Mouse (Mus musculus) heart, postnatal 0 days (tissue): ENCODE data around the gene Pou2f3. TPM values are rescaled to one million over a fixed set of nuclear protein-coding genes. Genes with fewer than 3 reads are reported as not detected.

Experiments used
- ATAC-seq: fragments of 200-750 bp; cut with Nextera tagmentation; 2 replicates; pipeline ENCODE4 v1.8.0; 2017; ENCODE audit warnings: low read depth, moderate number of reproducible peaks, moderate library complexity; ENCODE audit not compliant: insufficient read depth
- DNase-seq: peaks from one replicate; pipeline ENCODE4 v3.0.0-alpha.2; 2016; ENCODE audit warnings: low spot score
- H3K27ac ChIP-seq: fragments of 300-500 bp; sonication (generic); 2 replicates; pipeline ENCODE4 v1.5.1; 2014; ENCODE audit warnings: low read depth, mild to moderate bottlenecking
- H3K27me3 ChIP-seq: fragments of 300-500 bp; sonication (generic); 2 replicates; pipeline ENCODE4 v1.6.1; 2014; ENCODE audit warnings: low read length, mixed read lengths; ENCODE audit not compliant: control insufficient read depth, insufficient read depth
- H3K36me3 ChIP-seq: fragments of 300-500 bp; sonication (generic); replicated peaks from 2 replicates; pipeline ENCODE4 v1.6.1; 2014; ENCODE audit warnings: low read length, mixed read lengths; ENCODE audit not compliant: control insufficient read depth, insufficient read depth
- H3K4me1 ChIP-seq: fragments of 300-500 bp; sonication (generic); 2 replicates; pipeline ENCODE4 v1.6.1; 2014; ENCODE audit warnings: antibody characterized with exemption; ENCODE audit not compliant: control insufficient read depth, insufficient read depth
- H3K4me2 ChIP-seq: fragments of 300-500 bp; sonication (generic); 2 replicates; pipeline ENCODE4 v1.6.1; 2014; ENCODE audit warnings: low read depth, mild to moderate bottlenecking, low read length, moderate library complexity
- H3K4me3 ChIP-seq: fragments of 300-500 bp; sonication (generic); 2 replicates; pipeline ENCODE4 v1.5.1; 2014; ENCODE audit warnings: low read depth, low read length
- H3K9ac ChIP-seq: fragments of 300-500 bp; sonication (generic); replicated peaks from 2 replicates; pipeline ENCODE4 v1.6.1; 2014; ENCODE audit warnings: low read depth, low read length, mixed read lengths
- H3K9me3 ChIP-seq: fragments of 300-500 bp; sonication (generic); replicated peaks from 2 replicates; pipeline ENCODE4 v1.6.1; 2016; ENCODE audit warnings: low read length; ENCODE audit not compliant: control insufficient read depth
- CTCF ChIP-seq: IDR thresholded peaks from 2 replicates; pipeline ENCODE4 v1.5.1; 2016; ENCODE audit warnings: antibody characterized with exemption, control low read depth, low read depth
- EP300 ChIP-seq: IDR thresholded peaks from 2 replicates; pipeline ENCODE4 v1.6.1; 2016; ENCODE audit warnings: antibody characterized with exemption, low read depth
- WGBS: fragments of 180-500 bp; shearing (Covaris S2); extraction: QIAGEN DNeasy Blood & Tissue Kit; methylation state at CpG from one replicate; pipeline ENCODE4 v1.1.7; 2014; 5-methylcytosine and 5-hydroxymethylcytosine counted together
- polyA plus RNA-seq: library from polyadenylated mRNA; unstranded; fragments of >200 nt; fragmentation: Nextera tagmentation; extraction: Ambion mirVana; gene quantifications from 2 replicates; pipeline ENCODE4 v1.2.1, GENCODE M21; 2015
- total RNA-seq: library from RNA; depleted of rRNA; stranded (reverse); fragments of >200 nt; gene quantifications from 2 replicates; pipeline ENCODE4 v1.2.3, GENCODE M21; 2014; ENCODE audit warnings: low replicate concordance

The Pou2f3 gene
- total and polyA plus RNA-seq, 2 experiments from 2014 or later, result 0.08 TPM; not detected in 1

DNA sequence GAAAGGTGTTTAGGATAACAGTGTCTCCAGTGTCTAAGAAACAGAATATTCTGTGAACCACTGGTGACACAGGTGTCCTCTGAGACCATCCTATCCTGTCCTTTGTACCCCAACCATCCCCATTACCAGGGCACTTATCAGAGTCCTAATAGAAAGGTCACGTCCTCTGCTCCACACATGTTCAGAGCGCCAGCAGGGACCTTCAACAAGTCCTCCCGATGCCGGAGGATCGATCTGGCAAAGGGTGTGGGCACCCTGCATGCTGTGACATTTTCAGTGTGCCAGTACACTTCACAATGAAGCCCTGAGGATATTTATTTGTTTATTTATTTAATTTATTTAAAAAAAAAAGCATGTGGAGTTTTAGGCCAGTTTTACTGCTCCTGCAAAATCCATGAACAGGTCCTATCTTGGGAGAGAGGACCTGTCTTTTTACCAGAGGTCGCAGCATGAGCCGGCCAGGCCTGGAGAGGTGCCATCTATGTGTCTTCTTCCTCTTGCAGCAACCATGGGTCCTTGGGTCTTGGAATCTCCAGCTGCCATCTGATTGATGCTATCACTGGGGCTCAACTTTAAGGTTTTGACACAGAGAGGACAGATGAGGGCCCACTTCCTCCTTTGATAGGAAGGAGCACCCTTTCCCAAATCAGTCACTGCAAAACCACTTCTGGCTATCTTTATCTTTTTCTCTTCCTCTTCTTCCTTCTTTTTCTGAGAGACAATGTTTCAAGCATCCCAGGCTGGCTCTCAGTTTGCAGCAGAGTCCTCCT is 35.8 kb upstream of the Pou2f3 start:
- Histone ChIP-seq H3K27me3 (no peaks in the 10 kb centered on the region), H3K9me3 (no peaks in the 10 kb centered on the region), H3K4me3 (no peak overlapping the region), H3K4me1 (peaks cover 5% of the 10 kb centered on the region; the same call in 1 of the 2 replicates), H3K4me2 (no peak overlapping the region), H3K36me3 (no peaks in the 10 kb centered on the region), H3K27ac (no peak overlapping the region), H3K9ac (no peak overlapping the region)
- ATAC-seq (no peak), DNase-seq (no peak)
- WGBS, result 62% methylated on average over 7 of the region's 7 CpGs
- TF ChIP-seq EP300, result no peak
- TF ChIP-seq CTCF, result no peak

DNA sequence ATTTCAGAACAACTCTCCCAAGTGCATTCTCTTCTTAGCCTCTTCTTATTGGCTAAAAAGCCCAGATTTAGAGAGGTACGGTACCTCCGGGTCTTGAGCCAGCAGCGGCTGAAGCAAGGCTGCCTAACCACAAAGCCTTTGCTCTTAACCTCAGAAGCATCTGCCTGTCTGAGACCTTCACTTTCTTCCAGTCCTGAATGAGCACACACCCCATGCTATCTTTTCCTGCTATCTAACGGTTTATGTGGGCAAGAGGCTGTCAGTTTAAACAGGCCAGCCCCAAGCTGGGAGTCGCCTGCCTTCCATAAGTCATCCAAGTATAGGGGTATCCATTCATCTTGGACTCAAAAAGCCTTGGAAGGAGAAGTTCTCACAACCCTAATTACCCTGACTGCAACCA is 32.3 kb upstream of the Pou2f3 start:
- DNase-seq (no peak), ATAC-seq (no peak)
- Histone ChIP-seq H3K9ac (no peak overlapping the region), H3K36me3 (no peaks in the 10 kb centered on the region), H3K9me3 (no peaks in the 10 kb centered on the region), H3K27ac (no peak overlapping the region), H3K4me1 (peaks cover 11% of the 10 kb centered on the region), H3K27me3 (no peaks in the 10 kb centered on the region), H3K4me3 (no peak overlapping the region), H3K4me2 (no peak overlapping the region)
- WGBS, result 76% methylated on average over 5 of the region's 5 CpGs
- TF ChIP-seq CTCF (no peak), EP300 (no peak)

DNA sequence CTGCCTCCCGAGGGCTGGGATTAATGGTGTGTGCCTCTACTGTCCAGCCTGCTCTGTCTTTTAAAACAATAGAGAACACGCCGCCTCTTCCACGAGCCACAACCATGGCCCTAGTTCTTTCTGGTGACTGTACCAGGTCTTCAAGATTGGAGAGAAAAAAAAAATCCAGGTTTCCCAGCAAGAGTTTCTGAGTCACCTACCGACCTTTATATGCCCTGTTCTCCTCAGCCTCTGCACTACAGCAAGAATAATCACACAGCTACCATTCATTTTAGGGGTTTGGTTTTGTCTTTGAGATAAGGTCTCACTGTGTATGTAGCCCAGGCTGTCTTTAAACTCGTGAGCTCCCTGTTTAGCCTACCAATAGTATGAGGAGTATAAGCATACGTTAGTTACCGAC is 31.8 kb upstream of the Pou2f3 start:
- ATAC-seq (no peak), DNase-seq (no peak)
- Histone ChIP-seq H3K4me1 (peaks cover 10% of the 10 kb centered on the region), H3K4me2 (no peak overlapping the region), H3K27me3 (no peaks in the 10 kb centered on the region), H3K9ac (no peak overlapping the region), H3K9me3 (no peaks in the 10 kb centered on the region), H3K27ac (no peak overlapping the region), H3K36me3 (no peaks in the 10 kb centered on the region), H3K4me3 (no peak overlapping the region)
- WGBS, result 83% methylated on average over 8 of the region's 8 CpGs
- no peak for TF ChIP-seq CTCF
- TF ChIP-seq EP300, result no peak

GRCm38 (mm10) chr9:43241291-43241690 is 31.1 kb upstream of the Pou2f3 start:
- no peaks in the 10 kb centered on the region for H3K36me3 ChIP-seq
- no peak overlapping the region for H3K4me3 ChIP-seq
- H3K27me3 ChIP-seq, result no peaks in the 10 kb centered on the region
- 54% methylated on average over 4 of the region's 4 CpGs for WGBS
- peaks cover 7% of the 10 kb centered on the region; the same call in 1 of the 2 replicates for H3K4me1 ChIP-seq
- TF ChIP-seq CTCF (no peak), EP300 (no peak)
- no peak overlapping the region for H3K4me2 ChIP-seq
- H3K27ac ChIP-seq, result no peak overlapping the region
- no peaks in the 10 kb centered on the region for H3K9me3 ChIP-seq
- no peak for DNase-seq
- H3K9ac ChIP-seq, result no peak overlapping the region
- ATAC-seq, result no peak

DNA sequence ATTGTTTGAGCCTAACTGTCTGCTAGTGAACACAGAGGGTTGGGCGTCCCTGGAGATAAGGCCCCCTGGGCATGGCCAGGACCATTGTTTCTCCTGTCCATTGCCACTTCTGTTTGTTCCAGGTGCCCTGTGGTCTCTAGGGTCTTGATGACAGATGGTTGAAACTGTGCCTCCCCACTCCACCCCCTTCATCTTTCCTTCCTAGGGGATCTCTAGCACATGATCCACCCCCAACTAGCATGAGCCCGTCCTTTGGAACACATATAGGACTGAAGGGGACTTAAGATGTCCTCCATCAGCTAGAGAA is 30.4 kb upstream of the Pou2f3 start:
- H3K36me3 ChIP-seq, result no peaks in the 10 kb centered on the region
- 0 out of 2 replicates have a peak overlapping the region, but pooled peaks have one; percentile 61 for H3K9ac ChIP-seq
- H3K9me3 ChIP-seq, result no peaks in the 10 kb centered on the region
- H3K4me3 ChIP-seq, result no peak overlapping the region; the same call in 1 of the 2 replicates
- TF ChIP-seq CTCF (no peak), EP300 (no peak)
- no peak for DNase-seq
- 53% methylated on average over 2 of the region's 2 CpGs for WGBS
- H3K27me3 ChIP-seq, result no peaks in the 10 kb centered on the region
- H3K27ac ChIP-seq, result peak overlapping the region; percentile 65; the same call in 1 of the 2 replicates
- peaks cover 7% of the 10 kb centered on the region; the same call in 1 of the 2 replicates for H3K4me1 ChIP-seq
- peak overlapping the region; percentile 75 for H3K4me2 ChIP-seq
- no peak for ATAC-seq
